Mouse (Mus musculus) c-Kit-negative CD71-positive TER-119-positive erythroid progenitor cells, embryonic 14.5 days (primary cell): ENCODE data around the gene Hs2st1.

ENCODE experiments used
- DNase-seq: peaks from one replicate; pipeline ENCODE4 v3.0.0-alpha.2; 2013; ENCODE audit warnings: low read depth, low spot score

The Hs2st1 gene

DNA sequence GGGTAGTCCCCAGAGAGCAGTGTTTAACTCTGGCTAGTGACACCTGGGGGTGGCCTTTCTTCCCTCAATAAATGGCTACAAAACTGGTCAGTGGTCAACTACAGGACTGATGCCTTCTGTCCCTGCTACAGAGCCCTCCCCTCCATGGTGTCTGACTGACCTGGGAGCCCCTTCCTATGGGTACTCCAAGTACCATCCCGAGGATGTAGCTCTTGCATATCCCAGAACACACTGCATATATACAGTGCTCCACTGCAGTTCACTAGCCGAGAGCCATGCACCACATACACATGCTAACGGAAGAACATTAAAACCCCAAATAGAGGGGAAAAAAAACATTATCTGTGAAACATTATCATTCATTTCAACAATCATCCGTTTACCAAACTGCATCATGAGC is 61.6 kb downstream of the Hs2st1 start:
- DNase-seq, result no peak

DNA sequence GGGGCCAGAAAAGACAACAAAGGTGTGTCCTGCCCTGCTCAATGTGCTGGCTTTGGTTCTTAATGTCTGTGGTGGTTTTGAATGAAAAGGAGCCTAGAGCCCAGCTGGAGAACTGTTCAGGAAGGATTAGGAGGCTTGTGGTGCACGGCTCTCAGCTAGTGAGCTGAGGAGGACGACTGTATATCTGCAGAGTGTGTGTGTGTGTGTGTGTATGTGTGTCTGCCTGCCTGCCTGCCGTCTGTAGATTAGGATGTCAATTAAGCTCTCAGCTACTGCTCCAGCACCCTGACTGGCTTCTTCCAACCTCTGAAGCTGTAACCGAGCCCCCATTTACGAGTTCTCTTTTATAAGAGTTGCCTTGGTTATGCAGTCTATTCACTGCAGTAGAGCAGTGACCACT is 62.1 kb downstream of the Hs2st1 start:
- no peak for DNase-seq

DNA sequence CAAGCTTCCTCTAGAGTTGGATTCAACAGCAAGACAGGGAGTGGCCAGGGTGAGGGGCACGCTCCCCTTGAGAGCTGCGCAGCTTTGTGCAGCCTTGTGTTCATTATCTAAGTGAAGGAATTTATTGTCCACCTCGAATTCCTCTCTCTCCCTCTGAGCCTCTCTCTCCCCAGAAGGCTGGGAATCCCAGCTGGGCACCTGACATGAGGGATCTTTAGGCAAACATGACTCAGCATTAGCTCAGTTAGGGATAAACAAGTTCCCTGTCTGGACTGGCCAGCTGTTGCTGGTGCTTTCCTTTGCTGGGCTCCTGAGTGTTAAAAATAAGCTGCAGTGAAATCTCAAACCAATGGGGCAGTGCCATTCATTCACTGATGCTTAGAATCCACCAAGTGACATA is 63.8 kb downstream of the Hs2st1 start:
- DNase-seq, result no peak

GRCm38 (mm10) chr3:144501930-144502329 is 68.1 kb downstream of the Hs2st1 start:
- DNase-seq, result no peak

DNA sequence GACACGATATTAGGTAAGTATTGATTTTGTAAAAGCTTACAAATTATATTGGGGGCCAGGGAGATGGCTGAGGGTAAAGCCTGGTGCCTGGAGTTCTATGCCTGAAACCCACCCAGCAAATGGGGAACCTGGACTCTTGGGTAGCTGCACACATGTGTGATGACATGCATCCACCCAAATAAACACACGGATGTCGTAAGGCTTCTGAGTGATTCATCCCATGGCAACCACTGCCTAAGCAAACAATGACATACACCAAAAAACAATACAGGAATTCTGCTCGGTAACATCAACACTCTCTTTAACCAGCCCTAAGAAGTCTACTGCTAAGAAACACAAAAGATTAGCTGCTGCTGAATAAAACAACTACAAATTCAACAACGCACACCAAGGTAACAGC is 73.2 kb downstream of the Hs2st1 start:
- no peak for DNase-seq

GRCm38 (mm10) chr3:144494838-144495237 is 75.1 kb downstream of the Hs2st1 start:
- no peak for DNase-seq

GRCm38 (mm10) chr3:144488787-144489186 is 81.2 kb downstream of the Hs2st1 start:
- no peak for DNase-seq

DNA sequence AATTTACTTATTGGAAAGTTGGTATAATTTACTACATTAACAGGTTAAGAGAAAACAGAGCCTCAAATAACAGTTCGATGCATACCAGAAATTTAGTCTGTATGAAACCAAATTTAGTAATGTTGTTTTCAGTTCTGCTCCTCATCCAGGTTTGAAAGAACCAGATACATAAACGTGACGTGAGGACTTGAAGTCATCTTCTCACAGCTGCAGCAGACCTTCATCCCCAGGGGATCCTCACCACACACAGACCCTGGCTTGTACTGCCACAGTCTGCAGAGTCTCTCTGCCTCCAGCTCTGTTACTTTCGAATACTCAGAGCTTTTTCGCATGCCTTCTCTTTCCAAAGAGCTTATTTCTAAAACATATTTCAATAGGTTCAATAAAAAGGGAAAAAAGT is 89.4 kb downstream of the Hs2st1 start:
- DNase-seq, result no peak

GRCm38 (mm10) chr3:144478427-144478794 is 91.6 kb downstream of the Hs2st1 start:
- DNase-seq, result no peak

- no peak for DNase-seq
Observed at GRCm38 (mm10) chr3:144477707-144478426, 92.1 kb downstream of the Hs2st1 start.

DNA sequence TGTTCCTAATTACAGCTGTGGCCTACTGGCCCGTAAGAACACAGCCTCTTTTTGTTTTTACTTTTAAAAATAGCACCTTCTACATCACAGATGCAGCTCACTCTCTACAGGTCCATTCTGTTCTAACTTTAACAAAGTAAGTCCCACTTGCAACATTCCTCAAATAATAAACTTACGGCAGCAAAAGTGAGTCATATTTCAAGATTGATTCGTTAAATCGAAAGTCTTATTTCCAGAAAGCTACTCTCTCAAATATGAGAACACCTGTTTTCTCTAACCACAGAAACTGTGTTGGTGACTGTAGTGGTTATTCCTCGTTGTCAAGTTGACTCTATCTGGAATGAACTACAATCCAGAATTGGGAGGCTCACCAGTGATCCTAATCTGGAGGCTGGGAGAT is 94.1 kb downstream of the Hs2st1 start:
- no peak for DNase-seq

- DNase-seq, result no peak
Observed at GRCm38 (mm10) chr3:144474726-144475125, 95.3 kb downstream of the Hs2st1 start.

GRCm38 (mm10) chr3:144471954-144472353 is 98.0 kb downstream of the Hs2st1 start:
- DNase-seq, result no peak

- DNase-seq, result no peak
Observed at GRCm38 (mm10) chr3:144470901-144471300, 99.1 kb downstream of the Hs2st1 start.

DNA sequence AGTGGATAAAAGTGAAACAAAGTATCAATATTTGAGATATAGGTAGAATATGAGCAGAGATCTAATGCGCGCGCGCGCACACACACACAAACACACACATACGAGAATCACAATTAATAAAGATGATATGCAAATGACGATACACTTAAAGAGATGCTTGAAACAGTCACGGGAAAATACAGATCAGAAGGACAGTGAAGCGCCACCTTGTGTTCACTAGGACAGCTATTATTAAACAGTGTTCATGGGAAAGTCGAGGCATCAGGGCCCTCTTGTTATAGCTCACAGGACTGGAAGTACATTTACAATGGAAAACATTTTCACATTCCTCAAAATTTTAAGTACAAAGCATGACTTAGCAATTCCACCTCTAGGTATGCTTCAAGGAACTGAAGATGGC is 102.5 kb downstream of the Hs2st1 start:
- no peak for DNase-seq

DNA sequence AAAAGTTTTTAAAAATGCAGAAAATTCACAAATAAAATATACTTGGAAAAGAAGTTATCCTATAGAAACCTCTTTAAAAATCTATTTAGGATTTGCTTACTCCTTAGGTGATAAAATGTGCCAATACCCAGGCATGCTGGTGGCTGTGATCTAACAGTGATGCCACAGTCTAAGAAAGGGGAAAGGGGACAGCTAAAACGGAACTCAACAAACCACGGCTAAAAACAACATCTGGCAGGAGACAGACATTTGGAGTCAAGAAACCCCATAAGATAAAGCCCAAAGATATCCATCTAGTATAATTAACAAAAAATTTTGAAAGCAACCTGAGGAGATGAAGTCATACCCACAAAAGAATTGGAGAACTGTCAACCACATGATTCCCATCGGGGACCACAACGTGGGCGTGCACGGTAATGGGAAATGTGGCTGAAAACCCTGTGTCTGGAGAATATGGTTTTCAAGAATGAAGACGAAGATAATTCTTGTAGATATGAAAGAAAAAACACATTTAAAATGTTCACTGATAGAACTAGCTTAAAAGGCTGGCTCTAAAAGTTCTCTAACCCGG is 103.8 kb downstream of the Hs2st1 start:
- DNase-seq, result no peak

DNA sequence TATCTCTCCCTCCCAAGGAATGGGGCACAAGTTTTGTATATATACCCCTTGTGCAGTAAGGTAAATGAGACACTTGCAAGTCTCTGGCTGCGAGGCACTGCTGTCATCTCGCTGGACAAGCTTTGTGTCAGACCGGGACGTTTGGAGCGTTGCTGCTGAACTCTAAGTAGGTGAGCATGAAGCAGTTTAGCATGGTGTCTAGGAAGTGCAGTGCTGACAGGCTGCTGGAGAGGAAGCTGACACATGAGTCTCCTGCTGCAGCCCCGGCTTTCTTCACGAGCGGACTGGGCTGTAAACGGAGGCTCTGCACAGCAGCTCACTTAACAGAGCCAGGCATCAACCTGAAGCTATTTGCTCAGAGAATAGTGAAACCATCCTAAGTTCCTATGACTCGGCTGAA is 107.3 kb downstream of the Hs2st1 start:
- no peak for DNase-seq

GRCm38 (mm10) chr3:144460183-144460788 is 109.7 kb downstream of the Hs2st1 start:
- no peak for DNase-seq

- no peak for DNase-seq
Observed at GRCm38 (mm10) chr3:144459285-144459697, 110.7 kb downstream of the Hs2st1 start.

DNA sequence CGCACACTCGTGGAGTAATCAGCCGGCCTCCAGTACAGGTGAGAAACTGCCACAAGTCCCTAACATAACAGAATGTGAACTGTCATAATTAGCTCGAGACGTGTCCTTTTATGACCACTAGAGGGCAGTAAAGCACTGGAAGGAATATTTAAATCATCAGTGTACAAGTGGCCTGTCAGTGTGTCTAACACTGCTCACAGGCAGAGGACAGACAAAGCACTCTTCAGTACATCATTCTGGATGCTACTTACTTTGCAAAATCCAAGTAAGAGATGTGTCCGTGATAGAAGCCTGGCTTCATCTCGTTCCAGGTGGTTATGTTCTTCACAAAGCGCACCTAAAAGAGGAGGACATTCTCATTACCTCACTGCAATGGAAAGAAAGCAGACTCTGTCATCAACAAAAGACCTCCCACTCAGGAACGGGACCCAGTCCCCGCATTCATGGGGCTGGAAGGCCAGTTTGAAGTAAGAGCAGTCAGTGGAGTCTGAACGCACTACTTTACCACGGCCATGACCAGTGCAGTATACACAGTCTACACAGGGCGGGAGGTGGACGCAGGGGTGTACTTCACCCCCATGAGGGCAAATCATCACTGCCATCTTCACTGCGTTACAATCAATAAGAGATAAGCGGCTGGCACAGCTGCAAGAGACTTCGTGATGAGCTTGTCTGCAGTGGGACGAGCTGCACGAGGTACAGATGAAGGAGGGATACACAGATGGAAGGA is 116.1 kb downstream of the Hs2st1 start:
- peak; percentile 51 for DNase-seq

GRCm38 (mm10) chr3:144448977-144449376 is 121.0 kb downstream of the Hs2st1 start:
- DNase-seq, result no peak

GRCm38 (mm10) chr3:144447917-144448316 is 122.1 kb downstream of the Hs2st1 start:
- DNase-seq, result no peak
